Mouse (Mus musculus) ES-Bruce4 (cell line): ENCODE measurements around the gene Sik3.

ENCODE experiments used
- CTCF ChIP-seq: IDR thresholded peaks from one replicate; pipeline ENCODE4 v1.8.1; 2011; ENCODE audit warnings: low read depth, low read length
- EP300 ChIP-seq: IDR thresholded peaks from 2 replicates; pipeline ENCODE4 v1.6.1; 2011; ENCODE audit warnings: low read depth, low read length; ENCODE audit not compliant: insufficient read depth
- POLR2A ChIP-seq: IDR thresholded peaks from one replicate; pipeline ENCODE4 v1.8.1; 2011; ENCODE audit warnings: low read length; ENCODE audit not compliant: insufficient read depth

DNA sequence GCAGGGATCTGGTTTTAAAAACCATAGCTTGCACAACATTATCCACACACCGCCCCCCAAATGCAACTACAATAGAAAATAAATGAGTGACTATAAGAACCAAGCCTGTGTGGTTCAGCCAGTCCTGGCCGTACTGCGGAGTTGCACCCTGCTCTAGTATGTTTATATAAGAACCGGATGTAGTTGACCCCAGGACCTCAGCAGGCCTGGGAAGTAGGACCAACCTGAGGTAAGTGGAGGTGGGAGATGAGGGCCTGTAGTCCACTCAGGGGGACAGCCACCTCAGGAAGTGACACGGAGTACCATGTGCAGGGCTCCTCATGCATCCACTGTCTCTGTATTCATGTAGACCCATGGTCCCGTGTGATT, 194.9 kb downstream of the Sik3 start:
- TF ChIP-seq POLR2A (no peak), CTCF (no peak), EP300 (no peak)
